Mouse (Mus musculus): ENCODE measurements around the gene Klk1b4. TPM values are rescaled to one million over a fixed set of nuclear protein-coding genes. Genes with fewer than 3 reads are reported as not detected.

The Klk1b4 gene
- polyA plus RNA-seq, 1 experiment = not detected

DNA sequence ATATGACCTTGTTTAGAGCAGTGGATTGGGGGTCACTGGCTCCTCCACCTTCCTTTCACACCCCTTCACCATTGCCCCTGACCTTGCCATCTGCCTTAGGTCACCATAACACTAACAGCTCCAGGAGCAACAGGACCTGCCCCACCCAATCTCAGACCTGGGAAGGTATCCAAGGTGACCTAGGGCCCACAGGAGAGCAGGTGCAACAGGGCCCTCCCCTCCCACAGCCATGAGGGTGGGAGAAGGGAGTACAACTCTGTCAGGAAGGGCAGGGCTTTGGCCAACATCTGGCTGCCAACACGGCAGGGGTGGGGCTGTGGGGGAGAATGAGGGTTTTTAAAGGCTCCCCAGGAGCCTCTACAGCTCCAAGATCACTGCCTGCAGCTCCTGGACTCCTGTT, 17.8 kb downstream of the Klk1b4 start, which contains the start of gene Klk1:
Gene Klk1 (plus strand): TSS at position 285 of the 400 bp plus-strand sequence.
- no peak within 1 kb of the TSS for H3K4me3 ChIP-seq (replicated peaks; ENCODE audit: insufficient read depth, low read depth, low read length)
- no peaks in the 10 kb centered on the region for H3K27me3 ChIP-seq (ENCODE audit: control insufficient read depth, insufficient read depth, low read length)
- H3K4me1 ChIP-seq (ENCODE audit: control insufficient read depth, insufficient read depth, low read length) = no peaks in the 10 kb centered on the region
- no peak for DNase-seq
- no peak within 1 kb of the TSS for H3K27ac ChIP-seq (ENCODE audit: insufficient read depth, low read length)
- WGBS = 56% methylated on average over 1 of the region's 1 CpGs
- TF ChIP-seq CTCF (IDR thresholded peaks at IDR 0.05; ENCODE audit: borderline replicate concordance, insufficient read depth, low read depth, low read length) (no peak), POLR2A (IDR thresholded peaks at IDR 0.05; ENCODE audit: borderline replicate concordance, insufficient read depth, low read length) (no peak)

GRCm38 (mm10) chr7:44235909-44236308, 28.7 kb downstream of the Klk1b4 start, which contains the start of gene Gm36864:
TSS of gene Gm36864 (plus strand) at chr7:44236177.
- 18% methylated on average over 3 of the region's 3 CpGs for WGBS
- Histone ChIP-seq H3K4me3 (replicated peaks; ENCODE audit: insufficient read depth, low read depth, low read length) (no peak within 1 kb of the TSS), H3K27me3 (ENCODE audit: control insufficient read depth, insufficient read depth, low read length) (no peaks in the 10 kb centered on the region), H3K4me1 (ENCODE audit: control insufficient read depth, insufficient read depth, low read length) (no peaks in the 10 kb centered on the region; the same call in 1 of the 2 replicates), H3K27ac (ENCODE audit: insufficient read depth, low read length) (no peak within 1 kb of the TSS)
- DNase-seq = no peak
- no peak for TF ChIP-seq CTCF (IDR thresholded peaks at IDR 0.05; ENCODE audit: borderline replicate concordance, insufficient read depth, low read depth, low read length)
- TF ChIP-seq POLR2A (IDR thresholded peaks at IDR 0.05; ENCODE audit: borderline replicate concordance, insufficient read depth, low read length) = no peak

GRCm38 (mm10) chr7:44239913-44240312, 32.7 kb downstream of the Klk1b4 start:
- H3K4me1 ChIP-seq (ENCODE audit: control insufficient read depth, insufficient read depth, low read length) = no peaks in the 10 kb centered on the region; the same call in 1 of the 2 replicates
- 37% methylated on average over 2 of the region's 2 CpGs for WGBS
- H3K4me3 ChIP-seq (replicated peaks; ENCODE audit: insufficient read depth, low read depth, low read length) = no peak overlapping the region
- no peak overlapping the region for H3K27ac ChIP-seq (ENCODE audit: insufficient read depth, low read length)
- no peak for TF ChIP-seq POLR2A (IDR thresholded peaks at IDR 0.05; ENCODE audit: borderline replicate concordance, insufficient read depth, low read length)
- TF ChIP-seq CTCF (IDR thresholded peaks at IDR 0.05; ENCODE audit: borderline replicate concordance, insufficient read depth, low read depth, low read length) = no peak
- H3K27me3 ChIP-seq (ENCODE audit: control insufficient read depth, insufficient read depth, low read length) = no peaks in the 10 kb centered on the region
- no peak for DNase-seq

DNA sequence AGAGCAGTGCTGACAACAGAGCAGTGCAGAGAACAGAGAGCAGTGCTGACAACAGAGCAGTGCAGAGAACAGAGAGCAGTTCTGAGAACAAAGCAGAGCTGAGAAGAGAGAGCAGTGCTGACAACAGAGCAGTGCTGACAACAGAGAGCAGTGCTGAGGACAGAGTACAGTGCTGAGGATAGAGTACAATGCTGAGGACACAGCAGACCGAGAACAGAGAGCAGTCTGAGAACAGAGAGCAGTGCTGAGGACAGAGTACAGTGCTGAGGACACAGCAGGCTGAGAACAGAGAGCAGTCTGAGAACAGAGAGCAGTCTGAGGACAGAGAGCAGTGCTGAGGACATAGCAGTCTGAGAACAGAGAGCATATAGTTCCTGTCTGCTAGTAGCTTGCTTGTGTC, 33.5 kb downstream of the Klk1b4 start:
- TF ChIP-seq POLR2A (IDR thresholded peaks at IDR 0.05; ENCODE audit: borderline replicate concordance, insufficient read depth, low read length) (no peak), CTCF (IDR thresholded peaks at IDR 0.05; ENCODE audit: borderline replicate concordance, insufficient read depth, low read depth, low read length) (no peak)
- DNase-seq = no peak
- no peaks in the 10 kb centered on the region for H3K27me3 ChIP-seq (ENCODE audit: control insufficient read depth, insufficient read depth, low read length)
- H3K27ac ChIP-seq (ENCODE audit: insufficient read depth, low read length) = no peak overlapping the region
- H3K4me1 ChIP-seq (ENCODE audit: control insufficient read depth, insufficient read depth, low read length) = no peaks in the 10 kb centered on the region; the same call in 1 of the 2 replicates
- H3K4me3 ChIP-seq (replicated peaks; ENCODE audit: insufficient read depth, low read depth, low read length) = no peak overlapping the region
- WGBS = 48% methylated on average over 1 of the region's 1 CpGs

DNA sequence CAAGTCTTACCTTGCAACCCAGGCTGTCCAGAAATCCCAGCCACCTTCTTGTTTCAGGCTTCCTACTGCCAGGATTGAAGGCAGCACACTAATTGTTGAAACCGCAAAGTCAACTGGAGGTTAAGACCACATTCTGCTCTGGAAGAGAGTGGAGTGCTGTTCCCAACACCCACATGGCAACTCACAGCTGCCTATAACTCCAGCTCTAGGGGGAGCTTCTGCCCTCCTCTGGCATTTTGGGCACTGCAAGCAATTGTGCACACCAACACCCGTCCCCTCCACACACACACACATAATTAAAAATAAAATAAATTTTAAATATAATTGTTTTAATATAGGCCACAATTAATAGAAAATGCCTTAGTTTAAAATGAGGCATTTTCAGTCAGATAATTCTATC, 33.9 kb downstream of the Klk1b4 start:
- no peak for DNase-seq
- WGBS = 63% methylated on average over 2 of the region's 2 CpGs
- H3K27me3 ChIP-seq (ENCODE audit: control insufficient read depth, insufficient read depth, low read length) = no peaks in the 10 kb centered on the region
- no peak overlapping the region for H3K27ac ChIP-seq (ENCODE audit: insufficient read depth, low read length)
- H3K4me3 ChIP-seq (replicated peaks; ENCODE audit: insufficient read depth, low read depth, low read length) = no peak overlapping the region
- H3K4me1 ChIP-seq (ENCODE audit: control insufficient read depth, insufficient read depth, low read length) = no peaks in the 10 kb centered on the region
- no peak for TF ChIP-seq CTCF (IDR thresholded peaks at IDR 0.05; ENCODE audit: borderline replicate concordance, insufficient read depth, low read depth, low read length)
- no peak for TF ChIP-seq POLR2A (IDR thresholded peaks at IDR 0.05; ENCODE audit: borderline replicate concordance, insufficient read depth, low read length)

DNA sequence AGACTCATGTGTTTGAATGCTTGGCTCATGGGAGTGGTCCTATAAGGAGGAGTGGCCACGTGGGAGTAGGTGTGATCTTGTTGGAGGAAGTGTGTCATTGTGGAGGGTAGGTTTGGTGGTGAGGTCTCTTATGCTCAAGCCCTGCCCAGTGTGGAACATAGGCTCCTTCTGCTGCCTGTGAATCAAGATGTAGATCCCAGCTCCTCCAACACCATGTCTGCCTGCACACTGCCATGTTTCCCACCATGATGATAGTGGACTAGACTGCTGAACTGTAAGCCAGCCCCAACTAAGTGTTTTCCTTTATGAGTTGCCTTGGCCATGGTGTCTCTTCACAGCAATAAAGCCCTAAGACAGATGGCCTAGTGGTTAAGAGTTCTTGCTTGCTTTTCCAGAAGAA, 36.8 kb downstream of the Klk1b4 start:
- no peak for DNase-seq
- Histone ChIP-seq H3K4me3 (replicated peaks; ENCODE audit: insufficient read depth, low read depth, low read length) (no peak overlapping the region), H3K27ac (ENCODE audit: insufficient read depth, low read length) (no peak overlapping the region), H3K27me3 (ENCODE audit: control insufficient read depth, insufficient read depth, low read length) (no peaks in the 10 kb centered on the region), H3K4me1 (ENCODE audit: control insufficient read depth, insufficient read depth, low read length) (0 out of 2 replicates have a peak, but pooled peaks cover 2% of the 10 kb centered on the region)
- TF ChIP-seq POLR2A (IDR thresholded peaks at IDR 0.05; ENCODE audit: borderline replicate concordance, insufficient read depth, low read length) (no peak), CTCF (IDR thresholded peaks at IDR 0.05; ENCODE audit: borderline replicate concordance, insufficient read depth, low read depth, low read length) (no peak)
- WGBS = 58% methylated on average over 1 of the region's 1 CpGs

GRCm38 (mm10) chr7:44246055-44246983, 39.1 kb downstream of the Klk1b4 start, which contains the start of the genes 1700028J19Rik and 2410002F23Rik:
TSS of gene 1700028J19Rik (minus strand) at chr7:44246695.
TSS of gene 2410002F23Rik (plus strand) at chr7:44246722.
- H3K27me3 ChIP-seq (ENCODE audit: control insufficient read depth, insufficient read depth, low read length) = no peaks in the 10 kb centered on the region
- TF ChIP-seq CTCF (IDR thresholded peaks at IDR 0.05; ENCODE audit: borderline replicate concordance, insufficient read depth, low read depth, low read length) = no peak
- TF ChIP-seq POLR2A (IDR thresholded peaks at IDR 0.05; ENCODE audit: borderline replicate concordance, insufficient read depth, low read length) = peak; percentile 94
- WGBS = under 1% methylated on average over 62 of the region's 62 CpGs
- peak within 1 kb of the TSS; percentile 79 for H3K27ac ChIP-seq (ENCODE audit: insufficient read depth, low read length)
- peak within 1 kb of the TSS; percentile 97 for H3K4me3 ChIP-seq (replicated peaks; ENCODE audit: insufficient read depth, low read depth, low read length)
- H3K4me1 ChIP-seq (ENCODE audit: control insufficient read depth, insufficient read depth, low read length) = 0 out of 2 replicates have a peak, but pooled peaks cover 2% of the 10 kb centered on the region
- peak; percentile 89 to 94 for DNase-seq
